22 mouse cellular contexts compared by ENCODE assay signal in the genomic region with DNA sequence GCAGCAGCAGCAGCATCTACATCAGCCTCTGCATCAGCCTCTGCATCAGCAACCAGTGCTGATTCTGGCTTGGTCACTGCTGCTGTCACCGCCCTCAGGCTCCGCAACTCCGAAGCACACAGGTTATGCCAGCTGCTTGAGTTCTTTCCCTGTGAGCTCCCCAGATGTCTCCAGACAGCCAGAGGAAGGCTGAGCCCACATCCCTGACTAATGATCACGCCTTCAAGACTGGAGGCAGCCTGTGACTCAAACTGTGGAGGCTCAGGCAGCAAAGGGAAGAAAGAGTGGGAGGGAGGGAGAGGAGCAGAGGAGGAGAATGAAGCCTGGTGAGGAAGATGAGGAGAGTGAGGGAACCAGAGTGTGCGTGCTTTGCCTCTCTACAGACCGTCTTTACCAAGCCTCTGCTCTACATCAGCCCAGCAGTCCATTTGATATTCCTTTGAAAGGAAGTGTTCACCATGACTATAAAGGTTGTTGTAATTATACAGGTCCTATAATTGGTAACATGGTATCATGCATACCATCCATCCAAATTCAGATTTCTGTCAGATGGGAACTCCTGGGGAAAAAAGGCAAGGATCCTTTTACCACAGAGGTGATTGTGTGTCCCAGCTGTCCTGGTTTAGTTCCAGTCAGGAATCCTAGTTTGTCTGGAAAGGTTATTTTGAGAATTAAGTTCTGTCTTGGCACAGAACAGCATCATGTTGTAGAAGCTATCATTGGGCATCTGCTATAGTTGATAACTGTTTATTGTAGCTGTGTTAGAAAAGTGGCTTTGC. TPM values are rescaled to one million over a fixed set of nuclear protein-coding genes. Genes with fewer than 3 reads are reported as not detected.
DNase-seq lines count a peak whose midpoint lies in the region; ATAC-seq lines count a peak whose summit lies in the region.
"Had no signal": no experiment of that assay in that cellular context is flagged by ENCODE, and none has a peak within 500 bp of the region (broad histone marks: within the 10 kb centered on the region; RNA-seq: fewer than 3 reads in every experiment).

No protein-coding gene starts in this region.

- H3K9ac ChIP-seq in hindbrain, embryonic 14.5 days: peak overlapping the region; percentile 31; the same call in 1 of the 2 replicates

- H3K36me3 ChIP-seq in hindbrain, embryonic 14.5 days (replicated peaks; ENCODE audit: control insufficient read depth, insufficient read depth): no peaks in the 10 kb centered on the region
- H3K36me3 ChIP-seq in hindbrain, embryonic 10.5 days: no peaks in the 10 kb centered on the region

- H3K4me3 ChIP-seq in hindbrain, embryonic 14.5 days (replicated peaks; ENCODE audit: low read length): no peak overlapping the region
- H3K4me3 ChIP-seq in hindbrain, embryonic 10.5 days: no peak overlapping the region
- H3K4me3 ChIP-seq: erythroblast, embryonic 14.5 days had no signal

- no peak overlapping the region for H3K27ac ChIP-seq in hindbrain, embryonic 14.5 days
- no peak overlapping the region for H3K27ac ChIP-seq in hindbrain, embryonic 10.5 days
- H3K27ac ChIP-seq: hindbrain, postnatal 0 days; macrophage had no signal

- no peak for DNase-seq in hindbrain, embryonic 14.5 days (ENCODE audit: low spot score)
- DNase-seq in hindbrain, embryonic 10.5 days (ENCODE audit: low spot score): no peak
- DNase-seq in right cerebral cortex, adult 18-20 months: peak; percentile 86
- no peak for DNase-seq in right cerebral cortex, postnatal 4 days
- peak; percentile 69 to 71 for DNase-seq in left cerebral cortex, adult 9 months (ENCODE audit: low spot score in 2 of 2)
- peak; percentile 79 for DNase-seq in telencephalon, adult 2 months (ENCODE audit: low read depth, low spot score)
- DNase-seq in heart, postnatal 10 days: no peak
- no peak for DNase-seq in thymus, postnatal 4 days
- DNase-seq: adrenal gland, postnatal 25 days; cerebellum, adult 2 months; heart, postnatal 36 days; kidney, adult 18-20 months; kidney, postnatal 10 days; layer of hippocampus, adult 9-11 months; lung, adult 2 months; thymus, adult 18-20 months had no signal

- 73% methylated on average over 6 of the region's 6 CpGs for WGBS in hindbrain, embryonic 14.5 days
- 72% methylated on average over 6 of the region's 6 CpGs for WGBS in hindbrain, embryonic 10.5 days

- no peak overlapping the region for H3K4me2 ChIP-seq in hindbrain, embryonic 14.5 days (replicated peaks)
- H3K4me2 ChIP-seq: heart, embryonic 11.5 days; midbrain, embryonic 11.5 days had no signal

- H3K27me3 ChIP-seq in hindbrain, embryonic 14.5 days (ENCODE audit: control insufficient read depth, insufficient read depth, low read length): no peaks in the 10 kb centered on the region
- no peaks in the 10 kb centered on the region; the same call in 1 of the 2 replicates for H3K27me3 ChIP-seq in hindbrain, embryonic 10.5 days (ENCODE audit: insufficient read depth, poor library complexity, severe bottlenecking)

- no peak for ATAC-seq in hindbrain, embryonic 14.5 days (ENCODE audit: low FRiP score)
- ATAC-seq: hindbrain, postnatal 0 days had no signal

- intact Hi-C loops in heart, postnatal 10 days (cut with DNase I): no loop called here

- H3K9me3 ChIP-seq in hindbrain, embryonic 14.5 days (ENCODE audit: control insufficient read depth, low read length): no peaks in the 10 kb centered on the region
- no peaks in the 10 kb centered on the region for H3K9me3 ChIP-seq in hindbrain, embryonic 10.5 days

- H3K4me1 ChIP-seq in hindbrain, embryonic 14.5 days (replicated peaks; ENCODE audit: control insufficient read depth, insufficient read depth, low read length): no peaks in the 10 kb centered on the region
- 0 out of 2 replicates have a peak, but pooled peaks cover 3% of the 10 kb centered on the region for H3K4me1 ChIP-seq in hindbrain, embryonic 10.5 days (replicated peaks)

RNA-seq across cellular contexts. Expression of gene Dnajc27, which starts 15.5 kb away (rescaled TPM):
- 21.8 and 23.7 TPM in 2 replicates for polyA plus RNA-seq in hindbrain, embryonic 14.5 days (2014; fragmentation: Nextera tagmentation; extraction: Ambion mirVana)
- polyA plus RNA-seq in hindbrain, embryonic 10.5 days (2016; fragmentation: Nextera tagmentation; extraction: Ambion mirVana): 10.5 and 10.8 TPM in 2 replicates
- 1 to 10 TPM; 6.8 to 7.3 TPM for total RNA-seq in heart, postnatal 10 days (2021)

RNA-seq across cellular contexts. Expression of gene Efr3b, which starts 28.2 kb away (rescaled TPM):
- 35.9 and 36.7 TPM in 2 replicates for polyA plus RNA-seq in hindbrain, embryonic 14.5 days (2014; fragmentation: Nextera tagmentation; extraction: Ambion mirVana)
- 10.6 and 16.5 TPM in 2 replicates for polyA plus RNA-seq in hindbrain, embryonic 10.5 days (2016; fragmentation: Nextera tagmentation; extraction: Ambion mirVana)
- total RNA-seq in heart, postnatal 10 days (2021): 10 to 100 TPM in 1 of 2 experiments, 1 to 10 TPM in 1; 9.8 to 15.8 TPM
- total RNA-seq: neutrophil, adult 5-6 weeks had no signal
- polyA plus RNA-seq: erythroblast, embryonic 14.5 days had no signal

Comparison
In these comparisons a context has a peak if more than half of its experiments do, and no peak if none do; other contexts are left out.
1. DNase-seq: peak in right cerebral cortex, adult 18-20 months (single experiment), left cerebral cortex, adult 9 months (2 of 2) and telencephalon, adult 2 months (single experiment); none in hindbrain, embryonic 14.5 days (single experiment), hindbrain, embryonic 10.5 days (single experiment), right cerebral cortex, postnatal 4 days (single experiment), heart, postnatal 10 days (0 of 2) and thymus, postnatal 4 days (single experiment).